Mouse (Mus musculus) stomach, postnatal 0 days (tissue): Measurements from ENCODE around the gene Wrap53.

Experiments used
- CTCF ChIP-seq: IDR thresholded peaks from 2 replicates; pipeline ENCODE4 v1.5.1; 2016; ENCODE audit warnings: antibody characterized with exemption, low read depth, mild to moderate bottlenecking, moderate library complexity
- EP300 ChIP-seq: optimal IDR thresholded peaks from 2 replicates; pipeline ENCODE3; 2016; ENCODE audit warnings: antibody characterized with exemption

- TF ChIP-seq EP300 = no peak
- TF ChIP-seq CTCF = no peak
Observed at GRCm38 (mm10) chr11:69608525-69608924, 28.5 kb upstream of the Wrap53 start.
